Mouse (Mus musculus): ENCODE measurements around the gene Rpsa. TPM values are rescaled to one million over a fixed set of nuclear protein-coding genes. Genes with fewer than 3 reads are reported as not detected.

The Rpsa gene
- polyA plus RNA-seq, 1 experiment from 2014 or later: 905 TPM

DNA sequence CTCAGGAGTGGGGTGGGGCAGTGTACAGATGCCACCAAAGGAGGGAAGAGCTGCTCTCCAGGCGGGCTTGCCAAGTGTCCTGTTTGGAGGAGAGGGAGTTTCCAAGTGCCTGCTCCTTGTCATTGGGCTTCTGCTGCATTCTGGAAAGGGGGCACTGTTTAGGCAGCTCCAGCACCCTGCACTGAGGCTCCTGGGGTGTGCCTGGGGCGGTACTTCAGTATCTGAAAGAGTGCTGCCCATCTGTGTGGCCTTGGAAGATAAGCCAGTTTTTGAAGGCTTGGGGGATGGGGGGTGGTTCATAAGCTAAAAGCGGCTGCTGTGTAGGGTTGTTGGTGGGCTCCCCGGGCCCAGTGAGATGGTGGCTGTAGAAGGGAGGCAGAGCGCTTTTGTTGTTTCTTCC is 11.9 kb upstream of the Rpsa start:
- peaks cover 9% of the 10 kb centered on the region for H3K4me1 ChIP-seq (replicated peaks)
- no peak overlapping the region for H3K27ac ChIP-seq
- H3K27me3 ChIP-seq: no peaks in the 10 kb centered on the region
- 77% methylated on average over 5 of the region's 5 CpGs for WGBS
- H3K4me2 ChIP-seq: no peak overlapping the region
- no peaks in the 10 kb centered on the region for H3K9me3 ChIP-seq
- ATAC-seq (ENCODE audit: low FRiP score): no peak
- peaks cover 41% of the 10 kb centered on the region for H3K36me3 ChIP-seq
- H3K4me3 ChIP-seq: no peak overlapping the region
- no peak overlapping the region for H3K9ac ChIP-seq

- no peak overlapping the region for H3K4me2 ChIP-seq
- no peak overlapping the region for H3K27ac ChIP-seq
- ATAC-seq (ENCODE audit: low FRiP score): no peak
- no peak overlapping the region for H3K4me3 ChIP-seq
- H3K27me3 ChIP-seq: no peaks in the 10 kb centered on the region
- H3K9ac ChIP-seq: no peak overlapping the region
- H3K9me3 ChIP-seq: no peaks in the 10 kb centered on the region
- peaks cover 4% of the 10 kb centered on the region for H3K4me1 ChIP-seq (replicated peaks)
- H3K36me3 ChIP-seq: peaks cover 47% of the 10 kb centered on the region
- WGBS: 88% methylated on average over 8 of the region's 8 CpGs
Observed at GRCm38 (mm10) chr9:120116184-120116624, 11.3 kb upstream of the Rpsa start.

DNA sequence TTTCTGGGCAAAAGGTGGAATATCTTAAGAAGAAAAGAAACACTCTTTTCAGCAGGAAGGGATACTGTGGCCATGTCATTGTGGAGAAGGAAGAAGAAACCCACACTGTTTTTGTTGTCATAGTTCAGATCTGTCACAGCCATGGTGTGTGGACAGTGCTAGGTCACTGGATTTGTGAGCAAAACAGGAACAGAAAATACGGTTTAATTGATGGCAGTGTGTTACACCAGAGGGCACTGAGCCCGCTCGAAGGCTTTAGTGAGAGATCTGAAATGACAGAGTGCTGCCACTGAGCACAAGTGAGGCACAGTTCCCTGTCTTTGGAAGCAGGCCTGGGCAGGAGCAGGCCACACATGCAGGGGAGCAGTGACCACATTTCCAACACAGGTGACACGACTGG is 9.3 kb upstream of the Rpsa start:
- H3K4me2 ChIP-seq: no peak overlapping the region
- no peaks in the 10 kb centered on the region for H3K4me1 ChIP-seq (replicated peaks)
- no peak for ATAC-seq (ENCODE audit: low FRiP score)
- no peaks in the 10 kb centered on the region for H3K9me3 ChIP-seq
- 94% methylated on average over 4 of the region's 4 CpGs for WGBS
- H3K4me3 ChIP-seq: no peak overlapping the region
- H3K9ac ChIP-seq: no peak overlapping the region
- H3K27me3 ChIP-seq: no peaks in the 10 kb centered on the region
- peaks cover 63% of the 10 kb centered on the region for H3K36me3 ChIP-seq
- no peak overlapping the region for H3K27ac ChIP-seq

GRCm38 (mm10) chr9:120120503-120120902 is 7.0 kb upstream of the Rpsa start:
- Histone ChIP-seq H3K4me1 (replicated peaks) (no peaks in the 10 kb centered on the region), H3K4me2 (no peak overlapping the region), H3K36me3 (peaks cover 76% of the 10 kb centered on the region), H3K9me3 (no peaks in the 10 kb centered on the region), H3K4me3 (no peak overlapping the region), H3K27me3 (no peaks in the 10 kb centered on the region), H3K9ac (no peak overlapping the region), H3K27ac (no peak overlapping the region)
- no peak for ATAC-seq (ENCODE audit: low FRiP score)
- WGBS: 95% methylated on average over 7 of the region's 7 CpGs

DNA sequence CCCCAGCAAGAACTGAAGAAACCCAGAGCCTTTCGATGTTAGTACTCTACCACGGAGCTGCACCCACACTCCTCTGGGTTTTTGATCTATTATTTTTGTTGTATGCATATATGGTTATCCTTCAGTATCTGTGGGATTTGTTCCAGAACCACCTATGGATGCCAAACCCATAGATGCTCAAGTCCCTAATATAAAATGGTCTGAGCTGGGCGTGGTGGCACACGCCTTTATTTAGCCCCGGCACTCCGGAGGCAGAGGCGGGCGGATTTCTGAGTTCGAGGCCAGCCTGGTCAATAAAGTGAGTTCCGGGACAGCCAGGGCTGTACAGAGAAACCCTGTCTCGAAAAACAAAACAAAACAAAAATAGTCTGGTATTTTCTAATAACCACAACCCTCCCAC is 621 bp upstream of the Rpsa start:
- peak; percentile 9; the same call in 1 of the 2 replicates for ATAC-seq (ENCODE audit: low FRiP score)
- Histone ChIP-seq H3K27me3 (no peaks in the 10 kb centered on the region), H3K27ac (peak overlapping the region; percentile 84), H3K4me1 (replicated peaks) (peaks cover 23% of the 10 kb centered on the region), H3K4me2 (peak overlapping the region; percentile 63), H3K9ac (peak overlapping the region; percentile 71), H3K9me3 (no peaks in the 10 kb centered on the region), H3K36me3 (peaks cover 53% of the 10 kb centered on the region), H3K4me3 (peak overlapping the region; percentile 99)
- 66% methylated on average over 11 of the region's 11 CpGs for WGBS

DNA sequence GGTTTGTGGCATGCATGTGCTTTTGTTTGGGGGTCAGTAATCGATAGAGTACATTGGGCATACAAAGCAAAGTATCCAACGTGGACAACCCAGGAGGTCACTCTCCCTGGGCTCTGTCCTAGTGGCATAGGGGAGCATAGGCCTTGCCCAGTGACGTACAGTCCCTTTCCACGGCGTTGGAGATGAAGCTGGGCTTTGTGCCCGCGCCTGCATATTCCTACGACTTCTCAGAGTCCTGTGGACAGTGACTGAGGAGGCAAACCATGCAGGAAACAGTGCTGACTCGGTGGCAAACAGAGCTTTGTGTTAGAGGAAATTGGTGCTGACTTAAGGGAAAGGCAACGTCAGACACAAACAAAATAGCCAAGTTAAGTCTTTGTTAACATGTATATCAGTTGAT is 1.8 kb downstream of the Rpsa start:
- Histone ChIP-seq H3K4me1 (replicated peaks) (peaks cover 23% of the 10 kb centered on the region), H3K36me3 (peaks cover 48% of the 10 kb centered on the region), H3K27ac (no peak overlapping the region), H3K27me3 (no peaks in the 10 kb centered on the region), H3K9ac (peak overlapping the region; percentile 96; the same call in 1 of the 2 replicates), H3K4me3 (peak overlapping the region; percentile 99; the same call in 1 of the 2 replicates), H3K9me3 (no peaks in the 10 kb centered on the region), H3K4me2 (peak overlapping the region; percentile 92)
- 75% methylated on average over 10 of the region's 10 CpGs for WGBS
- no peak for ATAC-seq (ENCODE audit: low FRiP score)

DNA sequence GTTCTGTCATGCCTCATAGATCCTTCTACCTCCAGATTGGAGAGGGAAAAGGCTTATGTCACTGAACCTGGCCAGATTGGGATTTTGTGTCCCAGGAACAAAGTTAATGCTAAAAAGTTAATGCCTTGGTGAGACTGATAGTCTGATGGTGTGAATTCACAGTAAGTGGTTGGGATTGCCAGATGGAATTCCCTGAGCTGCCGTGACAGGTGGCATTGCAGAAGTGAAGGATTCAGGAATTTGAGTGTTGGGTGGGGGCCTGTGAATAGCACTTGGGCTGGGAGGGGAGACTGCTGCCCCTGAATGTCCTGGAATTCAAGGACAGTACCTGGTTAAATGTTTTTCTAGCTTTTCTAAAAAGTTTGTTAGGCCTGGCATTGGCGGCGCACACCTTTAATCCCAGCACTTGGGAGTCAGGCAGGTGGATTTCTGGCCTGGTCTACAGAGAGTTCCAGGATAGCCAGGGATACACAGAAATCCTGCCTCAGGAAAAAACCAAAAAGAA is 4.3 kb downstream of the Rpsa start:
- no peak overlapping the region for H3K4me2 ChIP-seq
- H3K4me3 ChIP-seq: no peak overlapping the region
- 96% methylated on average over 3 of the region's 3 CpGs for WGBS

GRCm38 (mm10) chr9:120132980-120133754 is 5.7 kb downstream of the Rpsa start:
- Histone ChIP-seq H3K9ac (no peak overlapping the region), H3K27me3 (no peaks in the 10 kb centered on the region), H3K9me3 (no peaks in the 10 kb centered on the region), H3K27ac (no peak overlapping the region), H3K36me3 (peaks cover 45% of the 10 kb centered on the region), H3K4me2 (no peak overlapping the region), H3K4me3 (no peak overlapping the region), H3K4me1 (replicated peaks) (peaks cover 18% of the 10 kb centered on the region)
- 42% methylated on average over 8 of the region's 8 CpGs for WGBS
- ATAC-seq (ENCODE audit: low FRiP score): no peak

More for the DNA sequence above, 4.3 kb downstream of the Rpsa start:
- H3K27me3 ChIP-seq: no peaks in the 10 kb centered on the region
- no peaks in the 10 kb centered on the region for H3K9me3 ChIP-seq
- H3K36me3 ChIP-seq: peaks cover 45% of the 10 kb centered on the region
- H3K9ac ChIP-seq: no peak overlapping the region
- peaks cover 21% of the 10 kb centered on the region for H3K4me1 ChIP-seq (replicated peaks)
- H3K27ac ChIP-seq: no peak overlapping the region
- no peak for ATAC-seq (ENCODE audit: low FRiP score)

- no peak for ATAC-seq (ENCODE audit: low FRiP score)
- 61% methylated on average over 6 of the region's 6 CpGs for WGBS
- Histone ChIP-seq H3K27ac (no peak overlapping the region), H3K27me3 (no peaks in the 10 kb centered on the region), H3K4me2 (no peak overlapping the region), H3K9ac (no peak overlapping the region), H3K36me3 (peaks cover 43% of the 10 kb centered on the region), H3K4me3 (no peak overlapping the region), H3K4me1 (replicated peaks) (peaks cover 10% of the 10 kb centered on the region), H3K9me3 (no peaks in the 10 kb centered on the region)
Observed at GRCm38 (mm10) chr9:120133755-120134475, 6.4 kb downstream of the Rpsa start.

GRCm38 (mm10) chr9:120134529-120135160 is 7.2 kb downstream of the Rpsa start:
- Histone ChIP-seq H3K9me3 (no peaks in the 10 kb centered on the region), H3K9ac (no peak overlapping the region)
- 88% methylated on average over 13 of the region's 13 CpGs for WGBS

GRCm38 (mm10) chr9:120135454-120135853 is 8.0 kb downstream of the Rpsa start:
- H3K9ac ChIP-seq: no peak overlapping the region
- 87% methylated on average over 11 of the region's 11 CpGs for WGBS

More at GRCm38 (mm10) chr9:120134529-120135160, 7.2 kb downstream of the Rpsa start:
- Histone ChIP-seq H3K27ac (no peak overlapping the region), H3K4me1 (replicated peaks) (peaks cover 3% of the 10 kb centered on the region), H3K36me3 (peaks cover 35% of the 10 kb centered on the region), H3K4me2 (no peak overlapping the region), H3K4me3 (no peak overlapping the region), H3K27me3 (no peaks in the 10 kb centered on the region)
- ATAC-seq (ENCODE audit: low FRiP score): peak; percentile 58; the same call in 1 of the 2 replicates

DNA sequence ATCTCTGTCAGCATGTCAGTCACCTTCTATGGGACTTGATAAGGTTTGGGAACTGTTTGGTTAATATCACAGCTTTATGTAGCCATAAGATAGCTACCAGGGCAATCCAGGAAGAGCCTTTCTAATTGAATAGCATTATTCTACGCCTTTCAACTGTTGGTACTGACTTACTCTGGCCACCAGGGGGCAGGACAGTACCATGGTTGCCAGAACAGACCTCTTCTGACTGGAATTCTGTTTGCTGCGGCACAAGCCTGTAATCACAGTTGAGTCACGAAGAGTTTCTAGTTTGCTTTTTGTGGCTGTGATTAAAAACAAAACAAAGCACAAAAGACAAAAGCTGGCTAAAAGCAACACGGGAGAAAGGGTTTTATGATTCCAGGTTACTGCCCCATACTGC is 13.2 kb downstream of the Rpsa start:
- Histone ChIP-seq H3K4me2 (no peak overlapping the region), H3K27ac (no peak overlapping the region), H3K9ac (no peak overlapping the region), H3K36me3 (no peaks in the 10 kb centered on the region), H3K9me3 (no peaks in the 10 kb centered on the region), H3K27me3 (0 out of 2 replicates have a peak, but pooled peaks cover 7% of the 10 kb centered on the region), H3K4me1 (replicated peaks) (no peaks in the 10 kb centered on the region), H3K4me3 (no peak overlapping the region)
- 19% methylated on average over 4 of the region's 4 CpGs for WGBS
- ATAC-seq (ENCODE audit: low FRiP score): peak; percentile 80

More at GRCm38 (mm10) chr9:120135454-120135853, 8.0 kb downstream of the Rpsa start:
- H3K4me2 ChIP-seq: no peak overlapping the region
- no peaks in the 10 kb centered on the region for H3K27me3 ChIP-seq
- H3K4me1 ChIP-seq (replicated peaks): no peaks in the 10 kb centered on the region
- H3K4me3 ChIP-seq: no peak overlapping the region
- H3K9me3 ChIP-seq: no peaks in the 10 kb centered on the region
- peaks cover 28% of the 10 kb centered on the region for H3K36me3 ChIP-seq
- no peak for ATAC-seq (ENCODE audit: low FRiP score)
- H3K27ac ChIP-seq: no peak overlapping the region
